Mouse (Mus musculus) heart, adult 2 months (tissue): ENCODE measurements around the gene Eno2.
"Not testable (repeated sequence)": the region's sequence is repeated elsewhere in the genome, so short reads cannot be mapped to it uniquely, and the experiment has no call there.

Experiments used
- CTCF ChIP-seq: fragments of 200-600 bp; IDR thresholded peaks from 2 replicates; pipeline ENCODE4 v1.8.1; 2022; ENCODE audit warnings: antibody characterized with exemption, mild to moderate bottlenecking, moderate library complexity
- EP300 ChIP-seq: fragments of 200-500 bp; IDR thresholded peaks from 2 replicates; pipeline ENCODE4 v1.6.1; 2011; ENCODE audit warnings: low read depth, low read length, control low read depth; ENCODE audit not compliant: insufficient read depth
- POLR2A ChIP-seq: fragments of 200-500 bp; IDR thresholded peaks from 2 replicates; pipeline ENCODE4 v1.6.1; 2011; ENCODE audit warnings: mild to moderate bottlenecking, low read depth, low read length, control low read depth; ENCODE audit not compliant: insufficient read depth

DNA sequence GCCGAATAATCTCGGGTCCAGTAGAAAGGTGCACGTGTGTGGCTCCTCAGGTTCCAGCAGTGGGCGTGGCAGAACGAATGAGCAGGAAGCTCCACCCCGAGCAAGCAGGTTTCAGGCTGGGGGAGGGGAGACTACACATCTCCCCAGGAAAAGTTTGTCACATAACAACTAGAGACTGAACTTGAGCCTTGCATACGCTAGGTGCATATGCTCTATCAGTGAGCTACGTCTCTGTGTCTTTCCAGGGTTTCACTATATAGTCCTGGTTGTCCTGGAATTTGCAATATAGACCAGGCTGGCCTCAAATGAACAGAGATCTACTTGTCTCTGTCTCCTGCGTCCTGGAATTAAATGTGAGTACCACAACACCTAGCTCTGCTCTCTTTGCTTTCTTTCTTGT is 32.9 kb upstream of the Eno2 start:
- TF ChIP-seq EP300, POLR2A, CTCF: not testable (repeated sequence)
